Mouse (Mus musculus): Measurements from ENCODE around the gene Dtl.

The Dtl gene

DNA sequence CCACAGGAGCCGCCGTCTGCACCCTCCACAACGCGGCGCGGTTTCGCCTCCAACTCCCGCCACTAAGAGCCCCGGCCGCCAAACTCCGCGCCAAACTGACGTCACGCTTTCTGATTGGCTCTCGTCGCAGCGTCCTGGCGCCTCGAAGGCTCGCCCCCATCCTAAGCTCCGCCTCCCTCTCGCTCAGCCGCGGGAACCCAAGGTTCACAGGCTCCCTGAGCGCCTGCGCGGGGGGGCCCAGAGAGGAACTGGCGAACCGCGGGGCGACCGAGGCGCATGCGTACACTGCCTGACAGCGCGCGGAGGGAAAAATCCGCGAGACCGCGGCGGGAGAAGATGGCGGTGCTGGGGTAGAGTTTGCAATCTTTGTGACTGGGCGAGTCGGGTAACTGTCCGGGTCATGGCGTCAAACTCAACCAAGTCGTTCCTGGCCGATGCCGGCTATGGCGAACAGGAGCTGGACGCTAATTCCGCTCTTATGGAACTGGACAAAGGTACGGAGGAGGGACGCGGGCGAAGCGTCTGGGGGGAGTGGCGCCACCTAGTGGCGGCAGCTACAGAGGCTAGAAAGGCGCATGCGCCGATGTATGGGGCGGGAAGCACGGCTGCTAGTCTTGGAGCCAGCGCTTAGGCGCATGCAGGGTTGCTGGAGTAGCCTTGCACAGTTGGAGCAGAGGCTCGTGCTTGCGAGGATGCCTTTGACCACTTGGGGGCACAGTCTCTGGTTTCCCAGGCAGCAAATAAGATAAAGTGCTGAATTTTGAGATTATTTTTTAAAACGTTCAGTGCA lies at the start of gene Dtl, which contains the start of gene Ints7:
TSS of gene Dtl (minus strand) at position 87 of the 790 bp plus-strand sequence.
TSS of gene Ints7 (plus strand) at position 179 of the 790 bp plus-strand sequence.
- DNase-seq (ENCODE audit: low spot score in 2 of 2), result peak; percentile 98 to 100

- no peak for DNase-seq (ENCODE audit: low spot score in 2 of 2)
These were observed 49.7 kb upstream of the Dtl start for GRCm38 (mm10) chr1:191625026-191625425.

DNA sequence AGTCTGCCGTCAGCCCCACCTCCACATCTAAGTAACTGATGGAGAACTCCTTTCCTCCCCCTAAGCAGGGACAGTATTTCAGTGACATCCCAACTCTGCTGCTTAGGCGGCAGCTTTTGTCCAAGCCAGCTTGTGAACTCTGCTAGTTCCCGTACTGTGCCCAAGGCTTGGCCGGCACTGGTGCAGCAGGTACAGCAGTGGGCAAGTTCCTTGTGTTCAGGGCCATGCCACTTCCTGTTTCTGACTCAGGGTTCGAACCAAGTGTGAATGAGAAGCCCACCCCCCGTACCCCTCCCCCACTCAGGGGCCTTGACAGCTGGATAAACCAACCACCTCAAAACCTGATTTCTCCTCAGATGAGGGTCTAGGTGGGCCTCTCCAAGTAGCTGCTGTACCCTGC lies 49.1 kb upstream of the Dtl start:
- no peak for DNase-seq (ENCODE audit: low spot score in 2 of 2)

DNA sequence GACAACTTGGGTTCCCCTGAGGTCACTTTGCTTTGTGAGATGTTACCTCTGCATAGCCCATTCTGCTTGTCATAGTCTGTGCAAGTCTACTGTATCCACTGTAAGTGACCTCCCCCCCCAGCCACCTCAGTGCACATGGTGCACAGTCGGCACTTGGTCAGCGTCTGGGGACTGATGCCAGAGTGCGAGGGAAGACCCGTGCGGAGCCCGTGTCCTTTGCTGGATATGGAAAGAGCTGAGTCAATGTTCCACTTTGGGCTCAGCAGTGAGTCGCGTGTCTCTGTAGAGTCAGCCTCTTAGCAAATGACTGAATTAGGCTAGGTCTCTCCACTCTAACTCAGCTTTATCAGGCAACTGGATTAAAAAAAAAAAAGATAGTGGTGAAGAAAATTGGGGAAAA lies 47.5 kb upstream of the Dtl start:
- peak; percentile 39 to 45 for DNase-seq (ENCODE audit: low spot score in 2 of 2)

DNA sequence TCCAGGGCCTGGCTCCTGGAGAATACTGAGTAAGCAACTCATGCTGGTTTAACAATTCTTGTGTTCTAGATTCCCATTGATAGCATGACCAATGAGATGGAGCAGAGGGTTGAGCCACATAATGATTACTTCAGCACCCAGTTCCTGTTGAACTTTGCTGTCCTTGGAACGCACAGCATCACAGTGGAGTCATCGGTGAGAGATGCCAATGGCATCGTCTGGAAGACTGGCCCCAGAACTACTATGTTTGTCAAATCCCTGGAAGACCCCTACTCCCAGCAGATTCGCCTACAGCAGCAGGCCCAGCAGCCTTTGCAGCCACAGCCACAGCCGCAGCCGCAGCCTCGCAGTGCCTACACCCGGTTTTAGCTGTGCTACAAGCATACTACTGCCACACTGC lies 45.8 kb upstream of the Dtl start:
- no peak for DNase-seq (ENCODE audit: low spot score in 2 of 2)

GRCm38 (mm10) chr1:191618067-191618766 lies 42.9 kb upstream of the Dtl start:
- no peak for DNase-seq (ENCODE audit: low spot score in 2 of 2)

GRCm38 (mm10) chr1:191617589-191617988 lies 42.2 kb upstream of the Dtl start:
- DNase-seq (ENCODE audit: low spot score in 2 of 2), result no peak

GRCm38 (mm10) chr1:191616245-191616644 lies 40.9 kb upstream of the Dtl start:
- no peak for DNase-seq (ENCODE audit: low spot score in 2 of 2)

- DNase-seq (ENCODE audit: low spot score in 2 of 2), result no peak
These were observed 37.5 kb upstream of the Dtl start for GRCm38 (mm10) chr1:191612877-191613276.

DNA sequence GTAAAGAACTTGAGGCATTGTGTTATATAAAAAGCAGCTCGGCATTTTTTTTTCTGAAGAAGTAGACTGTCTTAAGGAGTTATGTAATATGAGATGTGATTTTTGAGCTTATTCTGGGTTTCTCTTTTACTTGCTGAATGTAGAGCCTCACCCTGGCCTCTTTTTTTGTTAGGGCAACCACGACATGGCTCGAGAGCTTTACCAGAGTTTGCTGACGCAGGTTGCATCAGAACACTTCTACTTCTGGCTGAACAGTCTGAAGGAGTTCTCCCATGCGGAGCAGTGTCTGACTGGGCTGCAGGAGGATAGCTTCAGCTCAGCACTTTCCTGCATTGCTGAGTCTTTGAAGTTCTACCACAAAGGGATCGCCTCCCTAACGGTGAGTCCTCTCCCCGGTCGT lies 36.3 kb upstream of the Dtl start:
- peak; percentile 30 to 55 for DNase-seq (ENCODE audit: low spot score in 2 of 2)

GRCm38 (mm10) chr1:191610357-191610756 lies 35.0 kb upstream of the Dtl start:
- DNase-seq (ENCODE audit: low spot score in 2 of 2), result peak; percentile 71 to 74

DNA sequence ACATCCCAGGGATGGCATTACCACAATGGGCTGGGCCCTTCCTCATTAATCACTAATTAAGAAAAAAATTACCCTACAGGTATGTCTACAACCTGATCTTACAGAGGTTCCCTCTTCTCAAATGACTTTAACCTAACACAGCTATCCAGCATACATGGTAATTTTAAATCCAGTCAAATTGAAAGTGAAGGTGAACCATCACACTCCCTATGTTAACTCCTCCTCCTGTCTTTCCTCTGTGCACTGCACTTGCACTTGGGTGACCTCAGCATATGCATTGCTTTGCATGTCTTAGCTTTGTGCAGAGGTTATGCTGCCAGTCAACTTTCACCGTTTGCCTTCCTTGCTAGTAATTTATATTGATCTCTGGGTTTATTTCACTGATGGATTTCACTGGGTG lies 34.2 kb upstream of the Dtl start:
- DNase-seq (ENCODE audit: low spot score in 2 of 2), result no peak

GRCm38 (mm10) chr1:191609051-191609450 lies 33.7 kb upstream of the Dtl start:
- no peak for DNase-seq (ENCODE audit: low spot score in 2 of 2)

DNA sequence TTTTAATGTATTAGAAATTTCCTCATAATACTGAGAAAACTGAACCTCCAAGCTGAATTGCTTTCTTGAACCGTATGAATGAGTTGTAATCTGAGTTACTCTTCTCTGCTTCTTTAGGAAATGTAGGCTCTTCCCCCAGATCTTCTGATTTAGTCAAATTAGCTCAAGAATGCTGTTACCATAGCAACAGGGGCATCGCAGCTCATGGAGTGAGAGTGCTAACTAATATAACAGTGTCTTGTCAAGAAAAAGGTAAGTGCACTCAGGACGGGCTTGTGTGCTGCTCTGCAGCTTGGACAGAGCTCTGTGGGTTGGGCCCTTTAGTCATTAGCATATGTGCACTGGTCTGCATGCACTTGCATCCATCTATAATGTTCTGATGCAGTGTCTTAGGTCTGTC lies 29.3 kb upstream of the Dtl start:
- peak in 1 of 2 experiments; percentile 17 for DNase-seq (ENCODE audit: low spot score in 2 of 2)

GRCm38 (mm10) chr1:191599210-191599609 lies 23.9 kb upstream of the Dtl start:
- no peak for DNase-seq (ENCODE audit: low spot score in 2 of 2)

DNA sequence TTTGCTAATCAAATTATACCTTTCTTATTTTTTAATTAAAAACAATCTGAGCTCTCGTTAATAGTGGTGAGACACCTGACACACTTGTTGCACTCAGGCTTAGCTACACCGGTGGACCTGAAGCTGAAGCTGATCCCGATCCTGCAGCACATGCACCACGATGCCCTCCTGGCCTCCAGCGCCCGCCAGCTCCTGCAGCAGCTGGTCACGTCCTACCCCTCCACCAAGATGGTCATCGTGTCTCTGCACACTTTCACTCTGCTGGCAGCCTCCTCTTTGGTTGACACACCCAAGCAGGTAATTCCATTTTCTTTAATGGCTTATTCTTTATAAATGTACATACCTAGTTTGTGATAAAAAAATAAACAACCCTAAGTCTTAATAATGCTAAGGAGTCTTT lies 20.7 kb upstream of the Dtl start:
- DNase-seq (ENCODE audit: low spot score in 2 of 2), result no peak

- DNase-seq (ENCODE audit: low spot score in 2 of 2), result peak in 1 of 2 experiments; percentile 36
These were observed 16.8 kb upstream of the Dtl start for GRCm38 (mm10) chr1:191592016-191592720.

DNA sequence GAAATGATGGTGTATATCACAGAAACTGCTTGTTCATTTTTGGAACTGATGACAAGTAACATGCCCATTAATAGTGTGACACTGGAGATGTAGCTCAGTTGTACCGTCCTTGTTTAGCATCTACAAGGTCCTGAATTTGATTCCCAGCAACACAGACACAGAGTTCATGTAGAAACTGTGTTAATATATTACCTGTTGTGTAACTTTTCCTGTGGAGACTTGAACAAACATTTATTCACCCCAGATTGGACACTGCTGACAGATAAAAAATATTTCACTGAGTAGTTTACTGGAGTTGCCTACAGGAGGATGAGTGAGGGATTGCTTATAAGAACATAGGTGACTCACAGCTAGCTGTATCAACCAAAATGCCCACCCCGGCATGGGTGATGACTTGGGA lies 13.4 kb upstream of the Dtl start:
- no peak for DNase-seq (ENCODE audit: low spot score in 2 of 2)

DNA sequence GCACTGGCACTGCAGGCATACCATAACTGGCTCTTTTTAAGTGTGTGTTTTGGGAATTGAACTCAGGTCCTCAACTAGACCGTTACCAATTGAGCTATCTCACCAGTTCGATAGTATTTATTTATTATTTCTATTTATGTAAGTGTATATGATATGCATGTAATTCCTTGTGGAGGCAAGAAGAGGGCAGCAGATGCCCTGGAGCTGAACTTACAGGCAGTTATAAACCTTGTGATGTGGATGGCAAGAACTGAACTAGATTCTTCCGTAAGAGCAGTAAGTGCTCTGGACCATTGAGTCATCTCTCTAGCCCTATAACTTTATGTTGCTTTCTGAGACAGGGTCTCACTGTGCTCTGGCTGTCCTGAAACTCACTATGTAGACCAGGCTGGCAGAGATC lies 11.7 kb upstream of the Dtl start:
- DNase-seq (ENCODE audit: low spot score in 2 of 2), result no peak

DNA sequence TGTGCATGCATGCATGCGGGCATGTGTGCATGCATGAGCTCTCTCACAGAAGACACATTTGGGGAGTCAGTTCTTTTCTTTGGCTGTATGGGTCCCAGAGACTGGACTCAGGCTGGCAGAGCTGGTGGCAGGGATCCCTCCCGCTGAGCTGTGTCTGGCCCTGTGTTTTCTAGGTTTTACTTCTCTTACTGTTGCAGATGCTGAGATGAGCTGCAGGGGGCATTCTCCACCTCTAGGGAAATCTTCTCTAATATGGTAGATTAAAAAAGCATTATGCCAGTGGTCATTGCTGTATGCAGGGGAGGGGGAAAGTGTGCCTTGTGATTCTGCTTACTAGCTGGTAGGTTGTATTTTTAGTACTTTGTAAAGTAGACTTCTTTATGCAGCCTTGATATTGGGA lies 10.4 kb upstream of the Dtl start:
- no peak for DNase-seq (ENCODE audit: low spot score in 2 of 2)

DNA sequence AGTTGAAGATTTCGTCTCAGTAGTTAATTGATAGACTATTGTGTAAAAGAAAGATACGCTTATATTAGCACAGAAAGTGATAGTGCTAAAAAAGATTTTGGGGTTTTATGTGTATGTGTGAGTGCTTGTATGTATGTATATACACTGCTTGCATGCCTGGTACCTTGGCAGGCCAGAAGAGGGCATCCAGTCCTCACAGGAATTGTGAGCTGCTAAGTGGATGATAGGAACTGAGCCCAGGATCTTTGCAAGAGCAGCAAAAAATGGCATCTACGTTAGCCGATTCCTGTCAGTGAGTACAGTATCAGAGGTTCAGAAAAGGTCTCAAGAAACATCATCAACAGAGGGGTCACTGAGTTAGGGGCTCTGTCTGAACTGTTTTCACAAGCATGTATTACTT lies 9.1 kb upstream of the Dtl start:
- no peak for DNase-seq (ENCODE audit: low spot score in 2 of 2)

- DNase-seq (ENCODE audit: low spot score in 2 of 2), result no peak
These were observed 8.5 kb upstream of the Dtl start for GRCm38 (mm10) chr1:191583836-191584235.

DNA sequence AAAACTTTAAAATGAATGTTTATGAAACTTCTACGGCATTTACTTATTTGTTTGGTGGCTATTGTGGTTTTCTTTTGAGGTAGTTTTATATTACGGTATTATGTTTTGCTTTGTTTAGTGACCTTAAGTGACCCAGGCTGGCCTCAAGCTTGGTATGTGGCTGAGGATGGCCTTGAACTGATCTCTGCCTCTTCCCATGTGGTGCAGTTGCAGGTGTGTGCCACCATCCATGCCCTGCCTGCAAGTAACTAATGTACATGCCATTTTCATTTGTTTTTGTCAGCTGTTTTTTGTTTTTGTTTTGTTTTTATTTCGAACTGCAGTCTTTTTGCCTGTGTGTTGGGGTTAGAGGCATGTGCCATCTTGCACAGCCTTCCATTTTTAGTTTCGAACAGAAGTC lies 6.3 kb upstream of the Dtl start:
- no peak for DNase-seq (ENCODE audit: low spot score in 2 of 2)
